Mouse (Mus musculus): ENCODE data around the gene Rad51c.
"Not testable (repeated sequence)": the region's sequence is repeated elsewhere in the genome, so short reads cannot be mapped to it uniquely, and the experiment has no call there.

DNA sequence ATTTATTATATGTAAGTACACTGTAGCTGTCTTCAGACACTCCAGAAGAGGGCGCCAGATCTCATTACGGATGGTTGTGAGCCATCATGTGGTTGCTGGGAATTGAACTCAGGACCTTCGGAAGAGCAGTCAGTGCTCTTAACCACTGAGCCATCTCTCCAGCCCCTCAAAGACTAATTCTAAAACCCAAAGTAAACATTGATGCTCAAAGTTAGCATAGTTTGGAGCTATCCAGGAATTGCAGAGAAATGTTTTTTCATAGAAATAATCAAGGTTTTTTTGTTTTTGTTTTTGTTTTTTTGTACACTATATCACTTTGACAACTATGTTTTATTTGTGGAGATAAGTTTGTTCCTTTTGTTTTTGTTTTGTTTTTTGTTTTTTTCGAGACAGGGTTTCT is 40.8 kb upstream of the Rad51c start:
- not testable (repeated sequence) for TF ChIP-seq EP300 (IDR thresholded peaks at IDR 0.05; ENCODE audit: low read depth in 1 of 2, low read length in 2 of 2); USF1 (IDR thresholded peaks at IDR 0.05; ENCODE audit: low read depth, low read length); POLR2A (IDR thresholded peaks at IDR 0.05; ENCODE audit: control insufficient read depth in 1 of 2, insufficient read depth in 1 of 2, low read depth in 1 of 2, low read length in 2 of 2, poor library complexity in 1 of 2); NELFE (IDR thresholded peaks at IDR 0.05; ENCODE audit: low read depth, low read length); ZNF384 (IDR thresholded peaks at IDR 0.05; ENCODE audit: low read depth, low read length)
- TF ChIP-seq CTCF (IDR thresholded peaks at IDR 0.05 in 2 of 3, conservative IDR thresholded peaks at IDR 0.05 in 1 of 3; ENCODE audit: control insufficient read depth in 1 of 3, insufficient read depth in 1 of 3, low read depth in 2 of 3, low read length in 3 of 3, poor library complexity in 1 of 3, severe bottlenecking in 1 of 3), result 0 out of 6 replicates have a peak, but pooled peaks of 1 of the 3 experiments have one; percentile 4
- peak; percentile 90 for TF ChIP-seq TBP (IDR thresholded peaks at IDR 0.05; ENCODE audit: low read depth, low read length)

Data from MEL (cell line).